Mouse (Mus musculus): ENCODE measurements around the gene Gtf2f2. TPM values are rescaled to one million over a fixed set of nuclear protein-coding genes. Genes with fewer than 3 reads are reported as not detected.

The Gtf2f2 gene
- polyA plus RNA-seq, 1 experiment from 2014 or later, result 39.2 TPM

GRCm38 (mm10) chr14:76032671-76033136 lies 22.0 kb upstream of the Gtf2f2 start:
- Histone ChIP-seq H3K27ac (ENCODE audit: low read length) (peak overlapping the region; percentile 89), H3K4me2 (ENCODE audit: low read length) (peak overlapping the region; percentile 36), H3K9me3 (replicated peaks; ENCODE audit: control insufficient read depth, low read length, poor library complexity, severe bottlenecking) (no peaks in the 10 kb centered on the region), H3K36me3 (ENCODE audit: control insufficient read depth, insufficient read depth, low read length) (no peaks in the 10 kb centered on the region), H3K4me1 (ENCODE audit: control insufficient read depth, insufficient read depth, low read length) (peaks cover 37% of the 10 kb centered on the region), H3K4me3 (ENCODE audit: low read depth, low read length) (no peak overlapping the region), H3K27me3 (ENCODE audit: control insufficient read depth, insufficient read depth, low read depth, low read length) (no peaks in the 10 kb centered on the region), H3K9ac (ENCODE audit: low read depth, low read length) (peak overlapping the region; percentile 31; the same call in 1 of the 2 replicates)
- WGBS, result 9% methylated on average over 7 of the region's 7 CpGs
- peak; percentile 64 for ATAC-seq

DNA sequence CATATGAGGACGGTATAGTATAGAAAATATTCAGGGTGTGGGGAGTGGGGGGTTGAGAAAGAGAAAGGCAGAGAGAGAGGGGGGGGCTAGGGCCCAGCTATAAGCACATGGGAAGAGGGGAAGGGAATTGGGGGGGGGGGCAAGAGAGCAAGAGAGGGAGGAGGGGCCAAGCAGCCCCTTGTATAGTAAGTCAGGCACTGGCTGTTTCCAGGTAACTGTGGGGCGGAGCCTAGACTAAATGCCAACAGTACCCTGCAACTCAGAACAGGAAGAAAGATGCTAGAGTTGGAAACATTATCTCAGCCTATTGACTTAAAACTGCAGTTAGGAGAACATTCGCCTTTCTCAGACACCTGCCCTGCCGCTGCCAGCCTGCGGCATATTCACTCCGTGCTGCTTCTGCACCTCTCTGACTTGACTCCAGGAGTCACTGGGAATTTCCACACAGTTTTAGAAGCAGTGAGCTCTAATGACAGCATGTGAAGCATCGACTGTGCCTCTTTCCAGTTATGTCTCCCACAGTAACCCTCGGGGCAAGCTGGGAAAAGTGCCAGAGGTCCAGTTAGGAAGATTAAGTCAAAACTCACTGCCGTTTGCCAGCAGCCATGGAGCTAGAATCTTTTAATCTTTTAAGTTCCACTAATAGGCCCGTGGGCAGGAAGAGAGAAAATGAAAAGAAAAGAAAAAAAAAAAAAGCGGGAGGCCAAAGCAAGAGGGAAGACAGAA lies 20.6 kb upstream of the Gtf2f2 start:
- Histone ChIP-seq H3K9me3 (replicated peaks; ENCODE audit: control insufficient read depth, low read length, poor library complexity, severe bottlenecking) (no peaks in the 10 kb centered on the region), H3K27me3 (ENCODE audit: control insufficient read depth, insufficient read depth, low read depth, low read length) (no peaks in the 10 kb centered on the region), H3K36me3 (ENCODE audit: control insufficient read depth, insufficient read depth, low read length) (no peaks in the 10 kb centered on the region), H3K4me1 (ENCODE audit: control insufficient read depth, insufficient read depth, low read length) (peaks cover 37% of the 10 kb centered on the region), H3K4me2 (ENCODE audit: low read length) (peak overlapping the region; percentile 25; the same call in 1 of the 2 replicates), H3K4me3 (ENCODE audit: low read depth, low read length) (no peak overlapping the region), H3K9ac (ENCODE audit: low read depth, low read length) (no peak overlapping the region), H3K27ac (ENCODE audit: low read length) (peak overlapping the region; percentile 89)
- peak; percentile 53; the same call in 1 of the 2 replicates for ATAC-seq
- WGBS, result 35% methylated on average over 10 of the region's 11 CpGs

- no peak overlapping the region for H3K9ac ChIP-seq (ENCODE audit: low read depth, low read length)
- ATAC-seq, result no peak
- H3K4me3 ChIP-seq (ENCODE audit: low read depth, low read length), result no peak overlapping the region
- 84% methylated on average over 4 of the region's 4 CpGs for WGBS
- H3K27ac ChIP-seq (ENCODE audit: low read length), result no peak overlapping the region
- H3K9me3 ChIP-seq (replicated peaks; ENCODE audit: control insufficient read depth, low read length, poor library complexity, severe bottlenecking), result no peaks in the 10 kb centered on the region
- H3K27me3 ChIP-seq (ENCODE audit: control insufficient read depth, insufficient read depth, low read depth, low read length), result no peaks in the 10 kb centered on the region
- no peak overlapping the region for H3K4me2 ChIP-seq (ENCODE audit: low read length)
- no peaks in the 10 kb centered on the region for H3K36me3 ChIP-seq (ENCODE audit: control insufficient read depth, insufficient read depth, low read length)
- H3K4me1 ChIP-seq (ENCODE audit: control insufficient read depth, insufficient read depth, low read length), result peaks cover 14% of the 10 kb centered on the region
Observed at GRCm38 (mm10) chr14:76024641-76025040, 14.0 kb upstream of the Gtf2f2 start.

GRCm38 (mm10) chr14:76020927-76021719 lies 10.5 kb upstream of the Gtf2f2 start:
- ATAC-seq, result peak; percentile 76
- Histone ChIP-seq H3K4me1 (ENCODE audit: control insufficient read depth, insufficient read depth, low read length) (peaks cover 14% of the 10 kb centered on the region), H3K27ac (ENCODE audit: low read length) (peak overlapping the region; percentile 72), H3K27me3 (ENCODE audit: control insufficient read depth, insufficient read depth, low read depth, low read length) (no peaks in the 10 kb centered on the region), H3K4me2 (ENCODE audit: low read length) (no peak overlapping the region), H3K36me3 (ENCODE audit: control insufficient read depth, insufficient read depth, low read length) (no peaks in the 10 kb centered on the region), H3K9ac (ENCODE audit: low read depth, low read length) (no peak overlapping the region), H3K4me3 (ENCODE audit: low read depth, low read length) (no peak overlapping the region), H3K9me3 (replicated peaks; ENCODE audit: control insufficient read depth, low read length, poor library complexity, severe bottlenecking) (no peaks in the 10 kb centered on the region; the same call in 1 of the 2 replicates)
- WGBS, result 24% methylated on average over 7 of the region's 7 CpGs

DNA sequence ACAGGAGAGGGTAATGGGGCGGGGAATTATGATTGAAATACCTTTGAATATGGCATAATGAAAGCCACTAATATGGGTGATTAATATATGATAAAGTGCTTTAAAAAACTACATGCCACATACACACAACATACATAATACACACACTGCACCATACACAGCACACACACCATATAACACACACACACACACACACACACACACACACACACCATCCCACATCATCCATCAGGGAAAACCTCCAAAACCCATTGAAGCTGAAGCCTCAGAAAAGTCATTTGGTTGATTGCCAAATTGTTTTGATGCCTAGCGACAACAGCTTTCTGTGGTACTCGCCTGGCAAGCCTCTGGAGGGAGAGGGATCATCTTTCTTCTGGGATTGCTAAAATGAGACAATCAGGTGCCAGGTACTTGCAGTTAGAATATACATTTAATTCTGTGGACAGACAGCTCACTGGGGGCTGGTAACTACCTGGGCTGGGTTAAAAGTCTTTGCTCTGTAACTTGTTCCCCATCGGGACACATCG lies 9.7 kb upstream of the Gtf2f2 start:
- H3K4me2 ChIP-seq (ENCODE audit: low read length), result no peak overlapping the region
- peaks cover 11% of the 10 kb centered on the region for H3K4me1 ChIP-seq (ENCODE audit: control insufficient read depth, insufficient read depth, low read length)
- H3K9me3 ChIP-seq (replicated peaks; ENCODE audit: control insufficient read depth, low read length, poor library complexity, severe bottlenecking), result no peaks in the 10 kb centered on the region; the same call in 1 of the 2 replicates
- no peak for ATAC-seq
- no peak overlapping the region for H3K9ac ChIP-seq (ENCODE audit: low read depth, low read length)
- H3K4me3 ChIP-seq (ENCODE audit: low read depth, low read length), result no peak overlapping the region
- no peaks in the 10 kb centered on the region for H3K36me3 ChIP-seq (ENCODE audit: control insufficient read depth, insufficient read depth, low read length)
- H3K27me3 ChIP-seq (ENCODE audit: control insufficient read depth, insufficient read depth, low read depth, low read length), result no peaks in the 10 kb centered on the region
- peak overlapping the region; percentile 53 for H3K27ac ChIP-seq (ENCODE audit: low read length)
- WGBS, result 48% methylated on average over 5 of the region's 5 CpGs

GRCm38 (mm10) chr14:76017785-76018490 lies 7.3 kb upstream of the Gtf2f2 start:
- peaks cover 11% of the 10 kb centered on the region for H3K4me1 ChIP-seq (ENCODE audit: control insufficient read depth, insufficient read depth, low read length)
- no peaks in the 10 kb centered on the region; the same call in 1 of the 2 replicates for H3K9me3 ChIP-seq (replicated peaks; ENCODE audit: control insufficient read depth, low read length, poor library complexity, severe bottlenecking)
- no peaks in the 10 kb centered on the region for H3K36me3 ChIP-seq (ENCODE audit: control insufficient read depth, insufficient read depth, low read length)
- H3K27me3 ChIP-seq (ENCODE audit: control insufficient read depth, insufficient read depth, low read depth, low read length), result no peaks in the 10 kb centered on the region
- WGBS, result 41% methylated on average over 10 of the region's 10 CpGs
- ATAC-seq, result no peak
- H3K27ac ChIP-seq (ENCODE audit: low read length), result 0 out of 2 replicates have a peak overlapping the region, but pooled peaks have one; percentile 12
- no peak overlapping the region for H3K4me2 ChIP-seq (ENCODE audit: low read length)
- H3K9ac ChIP-seq (ENCODE audit: low read depth, low read length), result no peak overlapping the region
- no peak overlapping the region for H3K4me3 ChIP-seq (ENCODE audit: low read depth, low read length)

DNA sequence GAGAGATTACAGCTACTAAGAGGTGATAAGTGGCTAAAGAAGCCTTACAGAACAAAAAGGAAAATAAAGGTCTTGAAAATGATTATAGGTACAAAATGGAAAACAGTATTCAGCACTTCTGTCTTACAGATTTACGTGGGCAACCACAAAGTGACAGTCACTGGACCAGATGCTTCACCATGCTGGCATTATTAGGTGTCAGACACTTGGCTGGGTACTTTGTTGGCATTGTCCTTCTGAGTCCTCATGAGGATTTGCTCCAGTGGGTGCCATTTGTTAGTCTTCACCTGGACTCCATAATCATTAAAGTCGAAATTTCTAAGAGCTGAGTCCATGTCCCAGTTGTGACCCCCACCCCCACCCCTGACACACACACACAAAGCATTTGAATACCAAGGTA lies 3.7 kb upstream of the Gtf2f2 start:
- Histone ChIP-seq H3K4me1 (ENCODE audit: control insufficient read depth, insufficient read depth, low read length) (peaks cover 13% of the 10 kb centered on the region), H3K36me3 (ENCODE audit: control insufficient read depth, insufficient read depth, low read length) (no peaks in the 10 kb centered on the region), H3K9me3 (replicated peaks; ENCODE audit: control insufficient read depth, low read length, poor library complexity, severe bottlenecking) (no peaks in the 10 kb centered on the region; the same call in 1 of the 2 replicates), H3K27me3 (ENCODE audit: control insufficient read depth, insufficient read depth, low read depth, low read length) (no peaks in the 10 kb centered on the region), H3K4me2 (ENCODE audit: low read length) (no peak overlapping the region), H3K4me3 (ENCODE audit: low read depth, low read length) (no peak overlapping the region), H3K27ac (ENCODE audit: low read length) (no peak overlapping the region), H3K9ac (ENCODE audit: low read depth, low read length) (no peak overlapping the region)
- ATAC-seq, result no peak
- WGBS, result 50% methylated on average over 2 of the region's 2 CpGs

GRCm38 (mm10) chr14:76011062-76011457 lies 395 bp upstream of the Gtf2f2 start:
- WGBS, result 21% methylated on average over 7 of the region's 7 CpGs
- Histone ChIP-seq H3K4me1 (ENCODE audit: control insufficient read depth, insufficient read depth, low read length) (peaks cover 19% of the 10 kb centered on the region), H3K27me3 (ENCODE audit: control insufficient read depth, insufficient read depth, low read depth, low read length) (no peaks in the 10 kb centered on the region), H3K9me3 (replicated peaks; ENCODE audit: control insufficient read depth, low read length, poor library complexity, severe bottlenecking) (no peaks in the 10 kb centered on the region), H3K27ac (ENCODE audit: low read length) (0 out of 2 replicates have a peak overlapping the region, but pooled peaks have one; percentile 43), H3K4me2 (ENCODE audit: low read length) (peak overlapping the region; percentile 80), H3K36me3 (ENCODE audit: control insufficient read depth, insufficient read depth, low read length) (no peaks in the 10 kb centered on the region), H3K4me3 (ENCODE audit: low read depth, low read length) (peak overlapping the region; percentile 84), H3K9ac (ENCODE audit: low read depth, low read length) (peak overlapping the region; percentile 18; the same call in 1 of the 2 replicates)
- ATAC-seq, result peak; percentile 68; the same call in 1 of the 2 replicates

Measured in midbrain, embryonic 16.5 days (tissue).